Mouse (Mus musculus) CH12.LX (cell line): ENCODE results near the gene Gm20695. TPM values are rescaled to one million over a fixed set of nuclear protein-coding genes. Genes with fewer than 3 reads are reported as not detected.
"Not testable (repeated sequence)": the region's sequence is repeated elsewhere in the genome, so short reads cannot be mapped to it uniquely, and the experiment has no call there.

ENCODE experiments used
- DNase-seq: peaks from one replicate; pipeline ENCODE4 v3.0.0-alpha.2; 2013; ENCODE audit errors: extremely low read depth
- H3K27ac ChIP-seq: 2 replicates; pipeline ENCODE4 v1.5.1; 2012; ENCODE audit warnings: low read depth, mild to moderate bottlenecking, control low read depth, moderate library complexity; ENCODE audit not compliant: insufficient read depth
- H3K27me3 ChIP-seq: replicated peaks from 2 replicates; pipeline ENCODE3; 2012; ENCODE audit warnings: inconsistent platforms
- H3K36me3 ChIP-seq, 2 experiments: replicated peaks in 1 of 2; 2 replicates each; pipeline versions ENCODE3 to v1.6.1; 2012; ENCODE audit warnings: inconsistent platforms in 1 of 2, low read length in 1 of 2, mild to moderate bottlenecking in 1 of 2, mixed read lengths in 1 of 2, moderate library complexity in 1 of 2; ENCODE audit not compliant: control insufficient read depth in 1 of 2, insufficient read depth in 1 of 2
- H3K4me1 ChIP-seq, 2 experiments: 2 replicates each; pipeline ENCODE4 v1.6.1; 2012; ENCODE audit warnings: inconsistent platforms in 1 of 2, moderate library complexity in 1 of 2; ENCODE audit not compliant: insufficient read depth in 2 of 2, control insufficient read depth in 1 of 2
- H3K4me2 ChIP-seq: 2 replicates; pipeline ENCODE4 v1.6.1; 2012; ENCODE audit warnings: low read depth, mild to moderate bottlenecking, control low read depth; ENCODE audit not compliant: poor library complexity, insufficient read depth, severe bottlenecking
- H3K4me3 ChIP-seq, 3 experiments: fragments of 150-350 bp in 1 of 3; sonication (generic) in 1 of 3; replicated peaks in 1 of 3; 2 replicates each; pipeline versions ENCODE3 to v1.5.1; 2011 to 2012; ENCODE audit warnings: low read depth in 2 of 3, low read length in 2 of 3, mild to moderate bottlenecking in 2 of 3, moderate library complexity in 2 of 3, control low read depth in 1 of 3, improper control_type of control experiment in 1 of 3, inconsistent platforms in 1 of 3, mixed read lengths in 1 of 3; ENCODE audit not compliant: poor library complexity in 1 of 3
- H3K79me2 ChIP-seq: replicated peaks from 2 replicates; pipeline ENCODE4 v1.6.1; 2012; ENCODE audit warnings: mild to moderate bottlenecking, moderate library complexity; ENCODE audit not compliant: control insufficient read depth, poor library complexity, insufficient read depth, severe bottlenecking; ENCODE audit errors: extremely low read depth
- H3K9ac ChIP-seq: 2 replicates; pipeline ENCODE4 v1.6.1; 2012; ENCODE audit warnings: low read depth, mild to moderate bottlenecking, control low read depth, moderate library complexity; ENCODE audit not compliant: insufficient read depth
- H3K9me3 ChIP-seq: replicated peaks from 2 replicates; pipeline ENCODE3; 2012; ENCODE audit warnings: low read length, inconsistent platforms, mixed read lengths
- BHLHE40 ChIP-seq: IDR thresholded peaks from 2 replicates; pipeline ENCODE4 v1.6.1; 2011; ENCODE audit warnings: mild to moderate bottlenecking, low read depth, low read length, improper control_type of control experiment
- CHD2 ChIP-seq: IDR thresholded peaks from 2 replicates; pipeline ENCODE4 v1.6.1; 2011; ENCODE audit warnings: low read length, improper control_type of control experiment
- CTCF ChIP-seq, 2 experiments: IDR thresholded peaks in 1 of 2; conservative IDR thresholded peaks in 1 of 2; 2 replicates each; pipeline ENCODE4 v1.5.1; 2011 to 2012; ENCODE audit warnings: low read depth in 2 of 2, low read length in 2 of 2, improper control_type of control experiment in 1 of 2, inconsistent platforms in 1 of 2, mild to moderate bottlenecking in 1 of 2, moderate library complexity in 1 of 2
- ELF1 ChIP-seq: IDR thresholded peaks from 2 replicates; pipeline ENCODE4 v1.6.1; 2014; ENCODE audit warnings: low read depth, mild to moderate bottlenecking, inconsistent platforms, low read length, improper control_type of control experiment
- GABPA ChIP-seq: IDR thresholded peaks from 2 replicates; pipeline ENCODE4 v1.6.1; 2012; ENCODE audit warnings: low read depth, low read length, improper control_type of control experiment, inconsistent platforms; ENCODE audit not compliant: insufficient replicate concordance
- IRF4 ChIP-seq: IDR thresholded peaks from 2 replicates; pipeline ENCODE4 v1.6.1; 2014; ENCODE audit warnings: low read depth, mild to moderate bottlenecking, inconsistent platforms, low read length, improper control_type of control experiment
- JUND ChIP-seq: conservative IDR thresholded peaks from 2 replicates; pipeline ENCODE4 v1.6.1; 2011; ENCODE audit warnings: low read depth, low read length, improper control_type of control experiment
- MEF2A ChIP-seq: IDR thresholded peaks from 2 replicates; pipeline ENCODE4 v1.6.1; 2014; ENCODE audit warnings: low read depth, mild to moderate bottlenecking, inconsistent platforms, low read length, improper control_type of control experiment, borderline replicate concordance
- MXI1 ChIP-seq: IDR thresholded peaks from 2 replicates; pipeline ENCODE4 v1.6.1; 2011; ENCODE audit warnings: mild to moderate bottlenecking, low read depth, low read length, improper control_type of control experiment
- NELFE ChIP-seq: IDR thresholded peaks from 2 replicates; pipeline ENCODE4 v1.6.1; 2011; ENCODE audit warnings: low read depth, low read length, improper control_type of control experiment
- PAX5 ChIP-seq: IDR thresholded peaks from 2 replicates; pipeline ENCODE4 v1.6.1; 2012; ENCODE audit warnings: low read length, inconsistent platforms, mixed read lengths
- POLR2A ChIP-seq: IDR thresholded peaks from 2 replicates; pipeline ENCODE4 v1.6.1; 2011; ENCODE audit warnings: low read depth, mild to moderate bottlenecking, improper control_type of control experiment, low read length
- RAD21 ChIP-seq: IDR thresholded peaks from 2 replicates; pipeline ENCODE4 v1.6.1; 2011; ENCODE audit warnings: low read depth, mild to moderate bottlenecking, low read length, improper control_type of control experiment, moderate library complexity
- RCOR1 ChIP-seq: conservative IDR thresholded peaks from 2 replicates; pipeline ENCODE4 v1.6.1; 2012; ENCODE audit warnings: low read depth, mild to moderate bottlenecking, inconsistent platforms, low read length, improper control_type of control experiment
- SMC3 ChIP-seq: IDR thresholded peaks from 2 replicates; pipeline ENCODE4 v1.6.1; 2011; ENCODE audit warnings: low read depth, low read length, improper control_type of control experiment
- TCF12 ChIP-seq: IDR thresholded peaks from 2 replicates; pipeline ENCODE4 v1.6.1; 2014; ENCODE audit warnings: low read depth, mild to moderate bottlenecking, inconsistent platforms, low read length, improper control_type of control experiment
- UBTF ChIP-seq: IDR thresholded peaks from 2 replicates; pipeline ENCODE4 v1.6.1; 2012; ENCODE audit warnings: low read depth, mild to moderate bottlenecking, inconsistent platforms, low read length, improper control_type of control experiment, moderate library complexity
- USF1 ChIP-seq: IDR thresholded peaks from 2 replicates; pipeline ENCODE4 v1.6.1; 2014; ENCODE audit warnings: low read depth, mild to moderate bottlenecking, inconsistent platforms, low read length, improper control_type of control experiment
- USF2 ChIP-seq: conservative IDR thresholded peaks from 2 replicates; pipeline ENCODE4 v1.6.1; 2011; ENCODE audit warnings: low read depth, low read length, improper control_type of control experiment
- ZC3H11A ChIP-seq: IDR thresholded peaks from 2 replicates; pipeline ENCODE4 v1.6.1; 2012; ENCODE audit warnings: low read depth, mild to moderate bottlenecking, inconsistent platforms, low read length, improper control_type of control experiment
- ZMIZ1 ChIP-seq: IDR thresholded peaks from 2 replicates; pipeline ENCODE4 v1.6.1; 2012; ENCODE audit warnings: low read depth, mild to moderate bottlenecking, inconsistent platforms, low read length, improper control_type of control experiment
- ZNF384 ChIP-seq: IDR thresholded peaks from 2 replicates; pipeline ENCODE4 v1.6.1; 2012; ENCODE audit warnings: low read depth, low read length, improper control_type of control experiment, inconsistent platforms
- dilution Hi-C: fragments of 300-500 bp; cut with MboI; formaldehyde crosslinking; loops from 2 replicates; pipeline ENCODE4 v1.14.3; 2020; ENCODE audit warnings: low sequenced_read_pairs; ENCODE audit not compliant: extremely low pct_unique_long_range_greater_than_20kb, extremely low pct_ligation_motif_present
- in situ Hi-C: fragments of 300-500 bp; cut with MboI; formaldehyde crosslinking; loops from 3 replicates; pipeline ENCODE4 v1.14.3; 2019; ENCODE audit warnings: low sequenced_read_pairs, low pct_ligation_motif_present, low pct_unique_long_range_greater_than_20kb, mixed read lengths
- polyA plus RNA-seq: library from polyadenylated mRNA; unstranded; fragments of >175 nt; gene quantifications from 2 replicates; pipeline ENCODE4 v1.2.1, GENCODE M21; 2012; ENCODE audit warnings: low read depth; ENCODE audit not compliant: insufficient read length
- total RNA-seq, 2 experiments: library from RNA; depleted of rRNA; stranded (reverse); fragments of 300-350 nt in 1 of 2; fragments of >200 nt in 1 of 2; gene quantifications; 2 replicates each; pipeline ENCODE4 v1.2.3; 2012 to 2014

Gene Gm20695
- total and polyA plus RNA-seq, 3 experiments, result 0.89 to 1.2 TPM; not detected in 1

DNA sequence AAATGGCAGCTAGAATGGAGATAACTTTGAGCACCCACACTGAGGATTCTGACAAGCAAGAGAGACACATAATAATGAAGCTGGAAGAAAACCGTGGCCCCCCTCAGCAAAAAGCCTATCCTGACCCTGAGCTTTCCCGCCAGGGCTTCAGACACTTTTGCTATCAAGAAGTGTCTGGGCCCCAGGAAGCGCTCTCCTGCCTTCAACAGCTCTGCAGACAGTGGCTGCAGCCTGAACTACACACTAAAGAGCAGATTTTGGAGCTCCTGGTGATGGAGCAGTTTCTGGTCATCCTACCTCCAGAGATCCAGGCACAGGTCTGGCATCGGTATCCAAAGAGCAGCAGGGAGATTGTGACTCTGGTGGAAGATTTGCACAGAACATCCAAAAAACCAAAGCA is 36.6 kb upstream of the Gm20695 start (continued):
- TF ChIP-seq TCF12, result no peak

DNA sequence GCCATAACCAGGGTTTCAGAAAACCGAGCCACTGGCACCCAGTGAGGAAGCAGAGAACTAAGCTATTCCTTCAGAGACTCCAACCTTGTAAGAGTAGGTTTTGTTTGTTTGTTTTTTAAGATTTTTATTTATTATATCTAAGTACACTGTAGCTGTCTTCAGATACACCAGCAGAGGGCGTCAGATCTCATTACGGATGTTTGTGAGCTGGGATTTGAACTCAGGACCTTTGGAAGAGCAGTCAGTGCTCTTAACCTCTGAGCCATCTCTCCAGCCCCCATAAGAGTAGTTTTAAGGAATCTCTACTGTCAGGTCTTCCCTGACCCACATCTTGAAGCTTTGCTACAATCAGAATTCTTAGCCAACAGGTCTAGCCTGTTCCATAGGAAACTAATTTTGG is 36.0 kb upstream of the Gm20695 start:
- no peaks in the 10 kb centered on the region for H3K27me3 ChIP-seq

DNA sequence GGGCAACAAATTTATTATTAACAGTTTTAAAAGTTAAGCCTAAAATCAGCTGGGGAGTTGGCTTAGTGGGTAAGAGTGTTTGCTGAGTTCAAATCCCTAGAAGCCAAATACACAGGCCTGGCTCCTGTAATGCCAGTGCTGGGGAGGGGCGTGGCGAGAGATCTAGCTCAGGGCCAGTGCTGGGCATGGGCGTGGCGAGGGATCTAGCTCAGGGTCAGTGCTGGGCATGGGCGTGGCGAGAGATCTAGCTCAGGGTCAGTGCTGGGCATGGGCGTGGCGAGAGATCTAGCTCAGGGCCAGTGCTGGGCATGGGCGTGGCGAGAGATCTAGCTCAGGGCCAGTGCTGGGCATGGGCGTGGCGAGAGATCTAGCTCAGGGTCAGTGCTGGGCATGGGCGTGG is 33.1 kb upstream of the Gm20695 start:
- H3K27me3 ChIP-seq, H3K4me2 ChIP-seq, H3K9ac ChIP-seq, H3K79me2 ChIP-seq, DNase-seq, H3K9me3 ChIP-seq, H3K27ac ChIP-seq, in situ Hi-C loops, H3K4me3 ChIP-seq, H3K36me3 ChIP-seq, dilution Hi-C loops: not testable (repeated sequence)
- H3K4me1 ChIP-seq, result peaks cover 3 to 12% of the 10 kb centered on the region in 2 experiments; a peak in 3 of 4 replicates

More for the DNA sequence above, 36.0 kb upstream of the Gm20695 start:
- in situ Hi-C loops, result loop anchor here (5.0 to 25.0 kb wide), 3 partner anchors 34 to 439 kb away; partner anchors contain the start of genes Gm20695, Slx4 and Zfp597
- Histone ChIP-seq H3K9ac (no peak overlapping the region), H3K4me3 (no peak overlapping the region), H3K27ac (no peak overlapping the region), H3K4me1 (peaks cover 3 to 12% of the 10 kb centered on the region in 2 experiments; a peak in 3 of 4 replicates), H3K79me2 (no peaks in the 10 kb centered on the region), H3K4me2 (no peak overlapping the region), H3K36me3 (no peaks in the 10 kb centered on the region), H3K9me3 (no peaks in the 10 kb centered on the region)
- DNase-seq, result no peak
- dilution Hi-C loops, result no loop called here
- TF ChIP-seq CHD2, result no peak
- peak in 1 of 2 experiments; percentile 44; a peak in 1 of 4 replicates for TF ChIP-seq CTCF (conservative IDR thresholded peaks at IDR 0.05 in 1 of 2, IDR thresholded peaks at IDR 0.05 in 1 of 2; ENCODE audit: low read depth in 2 of 2, low read length in 2 of 2)

DNA sequence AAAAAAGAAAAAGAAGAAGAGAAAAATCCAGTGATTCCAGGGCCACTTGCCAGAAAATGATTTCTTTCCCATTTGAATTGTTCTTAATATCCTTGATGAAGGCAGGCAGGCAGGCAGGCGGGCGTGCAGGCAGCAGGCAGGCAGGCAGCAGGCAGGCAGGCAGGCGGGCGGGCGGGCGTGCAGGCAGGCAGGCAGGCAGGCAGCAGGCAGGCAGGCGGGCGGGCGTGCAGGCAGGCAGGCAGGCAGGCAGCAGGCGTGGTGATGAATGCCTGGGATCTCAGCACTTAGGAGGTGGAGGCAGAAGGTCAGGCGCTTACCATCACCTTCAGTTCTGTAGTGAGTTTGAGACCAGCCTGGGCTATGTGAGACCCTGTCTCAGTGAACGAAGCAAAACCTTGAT is 31.9 kb upstream of the Gm20695 start:
- no peak for DNase-seq
- Histone ChIP-seq H3K27me3 (no peaks in the 10 kb centered on the region), H3K4me3 (no peak overlapping the region), H3K36me3 (no peaks in the 10 kb centered on the region), H3K4me1 (peaks cover 0 to 5% of the 10 kb centered on the region in 2 experiments; a peak in 2 of 4 replicates), H3K4me2 (no peak overlapping the region), H3K9me3 (no peaks in the 10 kb centered on the region)
- in situ Hi-C loops, result no loop called here
- TF ChIP-seq RAD21, result no peak
- no peak for TF ChIP-seq SMC3
- TF ChIP-seq ZC3H11A, result no peak
- no peak for TF ChIP-seq TCF12
- no peak for TF ChIP-seq MEF2A
- TF ChIP-seq PAX5, result no peak
- TF ChIP-seq IRF4, result no peak
- no peak for TF ChIP-seq NELFE
- no peak for TF ChIP-seq ZMIZ1
- TF ChIP-seq JUND, result no peak
- no peak for TF ChIP-seq RCOR1
- TF ChIP-seq GABPA, result no peak
- no peak for TF ChIP-seq ELF1
- no peak for TF ChIP-seq BHLHE40
- no peak for TF ChIP-seq ZNF384
- TF ChIP-seq UBTF, result no peak
- no peak for TF ChIP-seq MXI1
- TF ChIP-seq USF2, result no peak
- TF ChIP-seq POLR2A, result no peak
- no peak for TF ChIP-seq USF1
- TF ChIP-seq, all 38 proteins: peak for 0
- Histone ChIP-seq H3K9ac (no peak overlapping the region), H3K79me2 (no peaks in the 10 kb centered on the region), H3K27ac (no peak overlapping the region)
- dilution Hi-C loops, result no loop called here
